Mouse (Mus musculus) left cerebral cortex, postnatal 36 days (tissue): ENCODE measurements around the gene Cd300ld. TPM values are rescaled to one million over a fixed set of nuclear protein-coding genes. Genes with fewer than 3 reads are reported as not detected.
"Not testable (repeated sequence)": the region's sequence is repeated elsewhere in the genome, so short reads cannot be mapped to it uniquely, and the experiment has no call there.

Experiments used
- DNase-seq, 2 experiments: peaks; one replicate each; pipeline ENCODE4 v3.0.0; 2021 to 2022; ENCODE audit warnings: low spot score in 2 of 2, mixed read lengths in 1 of 2
- intact Hi-C: fragments of 180-260 bp; cut with DNase I; formaldehyde crosslinking; loops from one replicate; pipeline ENCODE4 v1.15.1; 2025
- total RNA-seq, 2 experiments: library from RNA; stranded (reverse); gene quantifications; 2 replicates each; pipeline ENCODE4 v1.2.3; 2021

Cd300ld gene
- total RNA-seq, result not detected

DNA sequence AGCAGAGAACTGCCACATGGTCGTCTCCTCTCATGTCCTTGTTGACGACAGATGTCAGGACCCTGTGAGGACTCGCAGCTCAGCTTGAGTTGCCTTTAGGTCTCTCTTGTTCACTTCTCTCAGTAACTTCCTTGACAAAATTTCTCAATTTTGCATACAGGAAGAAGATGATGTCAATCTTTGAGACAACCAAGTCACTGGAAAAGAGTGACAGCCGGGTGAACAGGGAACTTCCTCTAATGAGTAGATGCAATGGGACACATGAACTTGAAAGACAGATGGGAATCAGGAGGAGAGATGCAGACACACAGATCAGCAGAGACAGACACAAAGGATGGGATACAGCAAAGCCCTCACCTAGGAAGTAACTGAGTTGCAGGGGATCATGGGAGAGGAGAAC is at the start of gene Cd300ld:
TSS of gene Cd300ld (minus strand) at position 130 of the 400 bp plus-strand sequence.
- intact Hi-C loops, result loop anchor here (5.0 kb wide), 1 partner anchor 138 kb away; no protein-coding TSS in a partner anchor
- DNase-seq, result no peak

DNA sequence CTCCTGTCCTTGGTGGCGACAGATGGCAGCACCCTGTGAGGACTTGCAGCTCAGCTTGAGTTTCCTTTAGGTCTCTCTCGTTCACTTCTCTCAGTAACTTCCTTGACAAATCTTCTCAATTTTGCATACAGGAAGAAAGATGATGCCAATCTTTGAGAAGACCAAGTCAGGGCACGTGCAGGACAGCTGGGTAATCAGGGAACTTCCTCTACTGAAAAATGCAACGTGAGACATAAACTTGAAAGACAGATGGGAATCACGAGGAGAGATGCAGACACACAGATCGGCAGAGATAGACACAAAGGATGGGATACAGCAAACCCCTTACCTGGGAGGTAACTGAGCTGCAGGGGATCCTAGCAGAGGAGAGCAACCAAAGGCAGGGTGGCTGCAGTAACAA is 47.9 kb upstream of the Cd300ld start, which contains the start of gene Cd300ld5:
TSS of gene Cd300ld5 (minus strand) at position 101 of the 400 bp plus-strand sequence.
- DNase-seq, intact Hi-C loops: not testable (repeated sequence)

DNA sequence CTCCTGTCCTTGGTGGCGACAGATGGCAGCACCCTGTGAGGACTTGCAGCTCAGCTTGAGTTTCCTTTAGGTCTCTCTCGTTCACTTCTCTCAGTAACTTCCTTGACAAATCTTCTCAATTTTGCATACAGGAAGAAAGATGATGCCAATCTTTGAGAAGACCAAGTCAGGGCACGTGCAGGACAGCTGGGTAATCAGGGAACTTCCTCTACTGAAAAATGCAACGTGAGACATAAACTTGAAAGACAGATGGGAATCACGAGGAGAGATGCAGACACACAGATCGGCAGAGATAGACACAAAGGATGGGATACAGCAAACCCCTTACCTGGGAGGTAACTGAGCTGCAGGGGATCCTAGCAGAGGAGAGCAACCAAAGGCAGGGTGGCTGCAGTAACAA is 37.2 kb upstream of the Cd300ld start, which contains the start of gene Cd300ld4:
TSS of gene Cd300ld4 (minus strand) at position 101 of the 400 bp plus-strand sequence.
- DNase-seq, intact Hi-C loops: not testable (repeated sequence)

DNA sequence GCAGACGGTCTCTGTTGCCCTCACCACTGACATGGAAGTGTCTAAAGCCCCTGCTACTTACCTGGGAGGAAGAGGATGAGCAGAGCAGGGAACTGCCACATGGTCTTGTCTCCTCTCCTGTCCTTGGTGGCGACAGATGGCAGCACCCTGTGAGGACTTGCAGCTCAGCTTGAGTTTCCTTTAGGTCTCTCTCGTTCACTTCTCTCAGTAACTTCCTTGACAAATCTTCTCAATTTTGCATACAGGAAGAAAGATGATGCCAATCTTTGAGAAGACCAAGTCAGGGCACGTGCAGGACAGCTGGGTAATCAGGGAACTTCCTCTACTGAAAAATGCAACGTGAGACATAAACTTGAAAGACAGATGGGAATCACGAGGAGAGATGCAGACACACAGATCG is 26.4 kb upstream of the Cd300ld start, which contains the start of gene Cd300ld2:
TSS of gene Cd300ld2 (minus strand) at position 101 of the 400 bp plus-strand sequence.
- DNase-seq, intact Hi-C loops: not testable (repeated sequence)

DNA sequence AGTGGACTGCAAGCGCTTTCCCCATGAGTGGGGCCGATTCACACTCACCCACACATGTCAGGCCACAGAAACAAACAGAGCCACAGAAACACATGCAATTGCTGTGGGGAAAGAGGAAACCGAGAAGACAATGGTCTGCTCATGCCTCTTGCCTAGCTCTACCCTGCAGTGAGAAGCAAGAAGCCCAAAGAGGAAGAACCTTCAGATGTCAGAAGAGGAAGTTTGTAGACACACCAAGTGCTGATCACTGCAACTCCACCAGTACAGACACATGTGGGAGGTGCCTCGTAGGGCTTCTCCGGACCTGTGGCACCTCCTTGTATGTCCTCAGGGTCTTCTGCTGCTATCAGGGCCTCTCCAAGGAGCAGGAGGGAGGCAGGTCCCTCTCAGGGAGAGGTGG is 14.3 kb upstream of the Cd300ld start:
- DNase-seq, result no peak
- intact Hi-C loops, result no loop called here

DNA sequence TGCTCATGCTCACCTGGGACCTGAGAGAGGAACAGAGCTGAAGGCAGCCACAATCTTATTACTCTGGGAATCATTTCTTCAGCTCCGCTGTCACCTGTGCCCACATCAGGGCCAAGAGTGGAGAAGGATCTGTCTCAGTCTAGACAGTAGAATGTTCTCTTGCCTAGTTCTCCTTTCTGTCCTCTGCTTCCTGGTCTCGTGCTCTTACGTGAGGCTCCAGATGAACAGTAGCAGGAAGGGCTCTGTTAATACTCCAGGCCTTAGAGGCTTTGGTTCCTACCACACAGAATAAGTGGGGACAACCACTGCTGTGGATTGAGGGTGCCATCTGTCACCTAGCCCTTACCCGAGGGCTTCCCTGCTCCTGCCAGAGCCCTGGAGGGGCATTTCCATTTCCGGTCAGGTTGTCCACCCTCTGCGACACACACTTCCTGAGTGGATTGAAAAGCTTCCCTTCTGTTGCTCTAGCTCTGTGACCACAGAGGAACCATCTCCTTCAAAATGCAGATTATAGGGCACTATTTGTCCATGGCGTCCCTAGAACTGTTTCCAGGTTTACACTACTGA is 11.8 kb upstream of the Cd300ld start, which contains the start of gene Cd300c2:
TSS of gene Cd300c2 (minus strand) at position 407 of the 567 bp plus-strand sequence.
- intact Hi-C loops, result no loop called here

DNA sequence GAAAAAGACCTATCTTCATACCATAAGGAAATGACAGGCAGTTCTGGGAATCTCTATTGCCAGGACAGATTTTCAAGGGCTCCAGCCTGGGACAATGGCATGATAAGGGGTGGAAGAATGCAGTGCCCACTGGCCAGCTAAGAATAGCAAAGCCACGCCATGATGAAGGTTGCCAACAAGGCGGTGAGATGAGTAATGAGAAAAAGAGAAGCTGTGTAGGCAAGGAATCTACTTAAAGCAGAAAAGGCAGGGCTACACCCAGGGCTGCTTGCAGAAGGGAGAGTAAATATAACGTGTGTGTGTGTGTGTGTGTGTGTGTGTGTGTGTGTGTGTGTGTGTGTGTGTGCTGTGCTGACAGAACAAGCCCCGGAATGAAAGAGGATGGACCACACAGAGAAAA is 7.9 kb downstream of the Cd300ld start:
- intact Hi-C loops, result no loop called here
- peak in 1 of 2 experiments; percentile 15 for DNase-seq

More for the DNA sequence above, 11.8 kb upstream of the Cd300ld start, which contains the start of gene Cd300c2:
- DNase-seq, result no peak

DNA sequence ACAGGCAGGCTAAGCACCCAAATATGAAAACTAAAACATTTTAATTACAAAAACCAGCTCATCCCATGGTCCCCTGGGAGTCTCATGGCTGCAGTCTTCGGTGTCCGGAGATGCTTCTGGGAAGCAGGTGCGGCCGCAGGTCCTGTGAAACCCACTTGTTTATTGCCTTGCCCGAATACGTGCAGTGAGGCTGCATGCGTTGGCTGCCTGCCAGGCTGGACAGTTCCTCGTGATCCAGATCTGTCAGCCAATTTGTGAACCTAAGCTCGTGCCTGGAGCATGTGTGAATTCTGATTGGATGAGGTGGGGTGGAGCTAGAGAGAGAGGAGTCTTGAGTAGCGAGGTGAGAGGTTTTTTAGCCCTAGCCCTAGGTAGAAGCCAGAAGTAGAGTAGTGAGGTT is 17.0 kb downstream of the Cd300ld start:
- intact Hi-C loops, result no loop called here
- no peak for DNase-seq

DNA sequence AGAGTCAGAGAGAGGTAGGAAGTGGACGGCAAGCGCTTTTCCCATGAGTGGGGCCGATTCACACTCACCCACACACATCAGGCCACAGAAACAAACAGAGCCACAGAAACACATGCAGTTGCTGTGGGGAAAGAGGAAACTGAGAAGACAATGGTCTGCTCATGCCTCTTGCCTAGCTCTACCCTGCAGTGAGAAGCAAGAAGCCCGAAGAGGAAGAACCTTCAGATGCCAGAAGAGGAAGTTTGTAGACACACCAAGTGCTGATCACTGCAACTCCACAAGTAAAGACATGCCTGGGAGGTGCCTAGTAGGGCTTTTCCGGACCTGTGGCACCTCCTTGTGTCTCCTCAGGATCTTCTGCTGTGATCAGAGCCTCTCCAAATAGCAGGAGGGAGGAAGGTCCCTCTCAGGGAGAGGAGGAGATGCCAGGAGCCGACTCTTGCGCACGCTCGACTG is 20.9 kb downstream of the Cd300ld start, which contains the start of gene Cd300c:
TSS of gene Cd300c (minus strand) at position 406 of the 456 bp plus-strand sequence.
- intact Hi-C loops, result no loop called here
- DNase-seq, result no peak

DNA sequence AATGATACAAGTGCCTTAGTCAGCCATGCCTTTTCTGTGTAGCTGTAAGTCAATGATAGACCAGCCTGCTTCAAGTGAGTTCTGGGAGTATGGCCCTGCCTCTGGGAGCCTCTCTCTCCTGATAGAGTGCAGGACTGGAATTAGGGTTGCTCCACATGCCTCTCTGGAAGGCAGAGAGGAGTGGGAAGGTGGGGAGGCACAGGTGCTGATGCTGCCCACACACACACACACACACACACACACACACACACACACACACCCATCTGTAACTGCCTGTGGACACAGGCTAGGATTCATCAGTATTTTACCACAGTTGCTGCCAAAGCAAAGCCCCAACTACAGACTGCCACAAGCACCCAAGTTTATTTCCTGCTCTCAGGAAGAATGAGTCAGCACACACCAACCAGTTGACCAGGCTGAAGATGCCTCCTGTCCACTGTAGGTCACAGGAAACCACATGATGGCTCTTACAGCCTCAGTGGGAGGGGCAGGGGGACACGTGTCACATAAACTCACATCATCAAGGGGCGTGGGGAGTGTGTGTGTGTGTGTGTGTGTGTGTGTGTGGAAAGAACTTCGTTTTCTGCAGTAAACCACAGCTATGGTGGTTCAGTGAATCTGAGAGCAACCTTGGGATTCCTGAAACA is 24.4 kb downstream of the Cd300ld start:
- intact Hi-C loops, result no loop called here
- no peak for DNase-seq

DNA sequence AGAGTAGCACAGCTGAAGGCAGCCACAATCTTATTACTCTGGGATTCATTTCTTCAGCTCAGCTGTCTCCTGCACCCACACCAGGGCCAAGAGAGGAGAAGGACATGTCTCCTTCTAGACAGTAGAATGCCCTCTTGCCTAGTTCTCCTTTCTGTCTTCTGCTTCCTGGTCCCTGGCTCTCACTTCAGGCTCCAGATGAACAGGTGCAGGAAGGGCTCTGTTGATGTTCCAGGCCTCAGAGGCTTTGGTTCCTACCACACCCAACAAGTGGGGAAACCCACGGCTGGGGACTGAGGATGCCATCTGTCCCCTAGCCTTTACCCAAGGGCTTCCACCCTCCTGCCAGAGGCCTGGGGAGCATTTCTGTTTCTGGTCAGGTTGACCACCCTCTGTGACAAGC is 29.4 kb downstream of the Cd300ld start:
- intact Hi-C loops, result no loop called here
- DNase-seq, result no peak

DNA sequence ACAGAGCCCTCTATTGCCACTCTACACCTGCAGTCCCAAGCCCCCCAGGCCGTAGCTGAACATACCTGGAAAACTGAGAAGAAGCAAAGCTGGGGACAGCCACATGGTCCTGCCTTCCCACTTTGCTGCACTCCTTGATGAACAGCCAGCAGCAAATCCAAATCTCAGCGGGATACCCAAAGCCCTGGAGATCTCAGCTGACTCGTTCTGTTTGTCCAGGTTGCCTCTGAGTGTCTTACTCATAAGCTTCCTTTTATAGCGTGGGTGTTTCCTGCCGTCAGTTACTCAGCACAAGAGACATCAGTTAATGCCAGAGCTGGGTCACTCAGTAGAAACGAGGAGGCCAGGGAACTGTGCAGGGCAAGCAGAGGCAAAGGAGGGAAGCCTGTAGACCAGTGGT is 55.6 kb downstream of the Cd300ld start, which contains the start of gene Cd300lb:
TSS of gene Cd300lb (minus strand) at position 243 of the 400 bp plus-strand sequence.
- intact Hi-C loops, result no loop called here
- DNase-seq, result no peak

DNA sequence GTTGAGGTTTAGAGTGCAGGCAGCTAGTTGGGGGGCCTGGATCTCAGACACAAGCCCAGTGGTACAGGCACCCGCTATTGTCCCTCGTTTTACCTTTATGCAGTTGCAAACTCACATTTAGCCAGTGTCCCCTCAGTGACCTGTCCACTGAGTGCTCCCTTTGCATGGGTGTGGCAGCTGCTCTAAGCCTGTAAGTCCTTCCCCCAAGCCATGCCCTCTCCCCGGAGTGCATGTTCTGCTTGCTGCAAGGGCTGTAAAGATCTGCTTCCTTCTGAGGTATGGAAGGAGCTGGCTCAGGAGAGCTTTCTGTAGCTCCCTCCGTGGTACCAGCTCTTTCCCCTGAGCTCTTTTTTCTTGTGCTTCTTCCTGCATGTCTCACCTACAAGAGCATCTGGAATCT is 56.1 kb downstream of the Cd300ld start:
- intact Hi-C loops, result no loop called here
- DNase-seq, result no peak

Other genes with a start within 250 kb of the Cd300ld start
- gene Kif19a, start 224.5 kb downstream of the Cd300ld start, total RNA-seq, result 1 to 10 TPM; 4.5 to 4.8 TPM
- 10 to 100 TPM; 29.1 to 35.8 TPM for gene Btbd17, start 194.0 kb downstream of the Cd300ld start, total RNA-seq
- gene Gpr142, start 191.0 kb downstream of the Cd300ld start, total RNA-seq, result not detected
- 1 to 10 TPM; 4.7 to 8.0 TPM for gene Gprc5c, start 138.8 kb downstream of the Cd300ld start, total RNA-seq
- gene Cd300a, start 99.9 kb downstream of the Cd300ld start, total RNA-seq, result under 1 TPM; 0.42 to 0.61 TPM
- gene Cd300lb, start 55.5 kb downstream of the Cd300ld start, total RNA-seq, result not detected
- not detected for gene Cd300c, start 20.8 kb downstream of the Cd300ld start, total RNA-seq
- 1 to 10 TPM; 3.5 to 4.3 TPM for gene Cd300c2, start 12.0 kb upstream of the Cd300ld start, total RNA-seq
- not detected for gene Cd300ld2, start 26.3 kb upstream of the Cd300ld start, total RNA-seq
- gene Cd300ld4, start 37.1 kb upstream of the Cd300ld start, total RNA-seq, result not detected
- gene Cd300ld5, start 47.8 kb upstream of the Cd300ld start, total RNA-seq, result under 1 TPM; 0.72 to 0.75 TPM
- gene Cd300ld3, start 58.5 kb upstream of the Cd300ld start, total RNA-seq, result under 1 TPM; 0.72 to 0.75 TPM
- gene Cd300e, start 72.3 kb upstream of the Cd300ld start, total RNA-seq, result not detected
- gene Rab37, start 101.5 kb upstream of the Cd300ld start, total RNA-seq, result 1 to 10 TPM; 1.1 to 1.9 TPM
- gene Cd300lf, start 144.1 kb upstream of the Cd300ld start, total RNA-seq, result under 1 TPM; 0.44 to 0.48 TPM
- gene Slc9a3r1, start 173.4 kb upstream of the Cd300ld start, total RNA-seq, result 10 to 100 TPM; 76.4 to 82.8 TPM
- 10 to 100 TPM; 14.2 to 15.4 TPM for gene Tmem104, start 197.6 kb upstream of the Cd300ld start, total RNA-seq
- gene Nat9, start 197.9 kb upstream of the Cd300ld start, total RNA-seq, result 10 to 100 TPM; 25.2 to 30.1 TPM